9 mouse cellular contexts compared by ENCODE assay signal in the genomic region with DNA sequence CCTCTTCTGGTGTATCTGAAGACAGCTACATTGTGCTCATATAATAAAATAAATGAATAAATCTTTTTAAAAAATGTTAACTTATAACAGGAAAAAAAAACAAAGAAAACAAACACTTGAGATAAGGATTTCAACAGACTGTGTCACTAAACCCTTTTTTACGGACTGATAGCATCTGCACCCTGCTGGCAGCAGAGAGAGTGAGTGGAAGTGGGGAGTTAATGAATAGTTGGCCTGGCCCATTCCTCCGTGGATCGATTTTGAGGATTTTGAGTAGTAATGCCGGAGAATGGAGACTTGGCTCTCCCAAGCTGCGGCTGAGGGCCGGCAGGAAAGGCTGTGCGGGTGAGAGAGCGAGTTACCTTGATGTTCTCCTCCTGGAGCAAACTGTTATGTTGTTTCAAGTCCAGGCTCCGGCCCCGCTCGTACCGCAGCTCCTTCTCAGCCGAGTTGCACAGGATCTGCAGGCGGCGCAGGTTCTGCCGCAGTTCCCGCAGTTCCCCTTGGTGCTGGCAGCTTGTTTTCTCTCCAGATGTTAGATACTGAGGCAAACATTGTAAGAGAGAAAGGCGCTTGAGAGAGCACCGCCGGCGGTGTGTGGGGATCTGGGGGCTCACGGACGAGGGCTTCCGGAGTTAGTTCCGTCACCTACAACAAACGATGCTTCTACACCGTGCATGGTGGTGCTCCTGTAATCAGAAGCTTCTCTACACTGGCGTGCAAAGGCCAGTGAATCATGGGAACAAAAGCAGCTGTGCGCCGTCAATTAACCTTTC. TPM values are rescaled to one million over a fixed set of nuclear protein-coding genes. Genes with fewer than 3 reads are reported as not detected.
DNase-seq lines count a peak whose midpoint lies in the region; ATAC-seq and TF ChIP-seq lines count a peak whose summit lies in the region.
"Had no signal": no experiment of that assay in that cellular context is flagged by ENCODE, and none has a peak within 500 bp of the region (broad histone marks: within the 10 kb centered on the region; RNA-seq: fewer than 3 reads in every experiment).

No protein-coding gene starts in this region.

- TF ChIP-seq CTCF in testis, adult 2 months (IDR thresholded peaks at IDR 0.05; ENCODE audit: control insufficient read depth, insufficient read depth, insufficient replicate concordance, low read depth, low read length), result no peak

- no peaks in the 10 kb centered on the region for H3K4me1 ChIP-seq in embryonic facial prominence, embryonic 12.5 days
- H3K4me1 ChIP-seq in hindbrain, embryonic 16.5 days (ENCODE audit: control insufficient read depth, insufficient read depth, low read depth, low read length), result peaks cover 6% of the 10 kb centered on the region
- no peaks in the 10 kb centered on the region for H3K4me1 ChIP-seq in liver, embryonic 16.5 days (ENCODE audit: control insufficient read depth, low read depth, low read length)
- H3K4me1 ChIP-seq in testis, adult 2 months (ENCODE audit: control insufficient read depth, insufficient read depth, low read length), result peaks cover 4% of the 10 kb centered on the region

- H3K36me3 ChIP-seq in embryonic facial prominence, embryonic 12.5 days, result no peaks in the 10 kb centered on the region
- no peaks in the 10 kb centered on the region for H3K36me3 ChIP-seq in hindbrain, embryonic 16.5 days (ENCODE audit: control insufficient read depth, insufficient read depth, low read length)
- H3K36me3 ChIP-seq in liver, embryonic 16.5 days (ENCODE audit: control insufficient read depth, insufficient read depth), result no peaks in the 10 kb centered on the region
- H3K36me3 ChIP-seq in testis, adult 2 months (ENCODE audit: control insufficient read depth, insufficient read depth, low read length), result no peaks in the 10 kb centered on the region

- no peaks in the 10 kb centered on the region for H3K9me3 ChIP-seq in embryonic facial prominence, embryonic 12.5 days
- no peaks in the 10 kb centered on the region for H3K9me3 ChIP-seq in hindbrain, embryonic 16.5 days (ENCODE audit: control insufficient read depth, low read length)
- H3K9me3 ChIP-seq in liver, embryonic 16.5 days (replicated peaks; ENCODE audit: control insufficient read depth, low read length), result no peaks in the 10 kb centered on the region

- intact Hi-C loops in gastrocnemius, postnatal 14 days (cut with DNase I; ENCODE audit: low total_unique reads), result no loop called here

- peak overlapping the region; percentile 55 for H3K4me2 ChIP-seq in embryonic facial prominence, embryonic 12.5 days (replicated peaks)
- peak overlapping the region; percentile 67 for H3K4me2 ChIP-seq in hindbrain, embryonic 16.5 days (ENCODE audit: low read length)
- H3K4me2 ChIP-seq in liver, embryonic 16.5 days (ENCODE audit: low read depth, low read length), result peak overlapping the region; percentile 66

- DNase-seq in gastrocnemius, postnatal 10 days, result peak; percentile 4
- DNase-seq in gastrocnemius, postnatal 14 days, result no peak
- peak; percentile 4 to 21 for DNase-seq in CD8-positive naive resting alpha-beta T cell, adult 2 months (ENCODE audit: low read depth in 2 of 2, low spot score in 2 of 2)
- DNase-seq in cerebellum, postnatal 4 days (ENCODE audit: low spot score in 2 of 2), result no peak

- peak overlapping the region; percentile 46; the same call in 1 of the 2 replicates for H3K27ac ChIP-seq in embryonic facial prominence, embryonic 12.5 days
- peak overlapping the region; percentile 77 for H3K27ac ChIP-seq in hindbrain, embryonic 16.5 days (ENCODE audit: low read depth, low read length)
- H3K27ac ChIP-seq in liver, embryonic 16.5 days (ENCODE audit: low read length), result no peak overlapping the region
- H3K27ac ChIP-seq in testis, adult 2 months (ENCODE audit: control insufficient read depth, insufficient read depth, low read depth, low read length), result no peak overlapping the region

- 0 out of 2 replicates have a peak, but pooled peaks have one; percentile 52 for ATAC-seq in embryonic facial prominence, embryonic 12.5 days (ENCODE audit: insufficient number of reproducible peaks, insufficient read depth, low FRiP score, low TSS enrichment)
- peak; percentile 89 for ATAC-seq in hindbrain, embryonic 16.5 days
- ATAC-seq in liver, embryonic 16.5 days (ENCODE audit: low read depth), result no peak

- TF ChIP-seq POLR2A in testis, adult 2 months (IDR thresholded peaks at IDR 0.05; ENCODE audit: control insufficient read depth, low read depth, low read length), result no peak

- H3K27me3 ChIP-seq in embryonic facial prominence, embryonic 12.5 days, result no peaks in the 10 kb centered on the region
- no peaks in the 10 kb centered on the region for H3K27me3 ChIP-seq in hindbrain, embryonic 16.5 days (replicated peaks; ENCODE audit: control insufficient read depth, insufficient read depth, low read length)
- H3K27me3 ChIP-seq in liver, embryonic 16.5 days (ENCODE audit: control insufficient read depth, insufficient read depth, low read depth, low read length), result no peaks in the 10 kb centered on the region
- H3K27me3 ChIP-seq in testis, adult 2 months (ENCODE audit: control insufficient read depth, insufficient read depth, low read length), result no peaks in the 10 kb centered on the region

- H3K4me3 ChIP-seq in embryonic facial prominence, embryonic 12.5 days, result peak overlapping the region; percentile 40
- H3K4me3 ChIP-seq in hindbrain, embryonic 16.5 days (ENCODE audit: low read length), result peak overlapping the region; percentile 44
- H3K4me3 ChIP-seq in liver, embryonic 16.5 days (ENCODE audit: low read depth, low read length), result peak overlapping the region; percentile 50
- H3K4me3 ChIP-seq in testis, adult 2 months (ENCODE audit: control insufficient read depth, low read depth, low read length), result peak overlapping the region; percentile 43

- WGBS in embryonic facial prominence, embryonic 12.5 days, result 4% methylated on average over 30 of the region's 30 CpGs
- 8% methylated on average over 30 of the region's 30 CpGs for WGBS in hindbrain, embryonic 16.5 days
- 10% methylated on average over 30 of the region's 30 CpGs for WGBS in liver, embryonic 16.5 days (ENCODE audit: insufficient replicate concordance)

- H3K9ac ChIP-seq in embryonic facial prominence, embryonic 12.5 days, result peak overlapping the region; percentile 42
- H3K9ac ChIP-seq in hindbrain, embryonic 16.5 days (ENCODE audit: low read depth, low read length), result peak overlapping the region; percentile 60
- H3K9ac ChIP-seq in liver, embryonic 16.5 days (ENCODE audit: low read depth, low read length), result peak overlapping the region; percentile 26

RNA-seq across cellular contexts. Expression of a gene that starts 39.0 kb away (rescaled TPM):
- total RNA-seq in gastrocnemius, postnatal 10 days (2021), result 10 to 100 TPM; 15.2 to 15.4 TPM
- 10 to 100 TPM in 1 of 2 experiments, 1 to 10 TPM in 1; 9.9 to 10.4 TPM for total RNA-seq in gastrocnemius, postnatal 14 days (2021)
- polyA plus RNA-seq in embryonic facial prominence, embryonic 12.5 days (2016; fragmentation: Nextera tagmentation; extraction: Ambion mirVana), result 120 and 125 TPM in 2 replicates
- polyA plus RNA-seq in hindbrain, embryonic 16.5 days (2015; fragmentation: Nextera tagmentation; extraction: Ambion mirVana), result 42.4 and 43.4 TPM in 2 replicates
- polyA plus RNA-seq in liver, embryonic 16.5 days (2015; fragmentation: Nextera tagmentation; extraction: Ambion mirVana), result 37.7 and 45.8 TPM in 2 replicates
- polyA plus RNA-seq in testis, adult 2 months (2012; rRNA removed), result 20.1 and 28.9 TPM in 2 replicates

RNA-seq across cellular contexts. Expression of a gene that starts 55.9 kb away (rescaled TPM):
- total RNA-seq in gastrocnemius, postnatal 10 days (2021), result under 1 TPM; 0.21 to 0.56 TPM
- under 1 TPM in 1 of 2 experiments, not detected in 1; 0.33 TPM for total RNA-seq in gastrocnemius, postnatal 14 days (2021)
- polyA plus RNA-seq in embryonic facial prominence, embryonic 12.5 days (2016; fragmentation: Nextera tagmentation; extraction: Ambion mirVana), result 8.3 and 9.5 TPM in 2 replicates
- polyA plus RNA-seq in hindbrain, embryonic 16.5 days (2015; fragmentation: Nextera tagmentation; extraction: Ambion mirVana), result 18.8 and 20.0 TPM in 2 replicates
- polyA plus RNA-seq in liver, embryonic 16.5 days (2015; fragmentation: Nextera tagmentation; extraction: Ambion mirVana), result 0.99 and 1.0 TPM in 2 replicates
- 182 and 206 TPM in 2 replicates for polyA plus RNA-seq in testis, adult 2 months (2012; rRNA removed)
- total RNA-seq: MEL had no signal

Comparison
In these comparisons a context has a peak if more than half of its experiments do, and no peak if none do; other contexts are left out.
1. DNase-seq: peak in gastrocnemius, postnatal 10 days (single experiment) and CD8-positive naive resting alpha-beta T cell, adult 2 months (2 of 2); none in gastrocnemius, postnatal 14 days (single experiment) and cerebellum, postnatal 4 days (0 of 2).
2. H3K27ac ChIP-seq: peak in embryonic facial prominence, embryonic 12.5 days (single experiment) and hindbrain, embryonic 16.5 days (single experiment); none in liver, embryonic 16.5 days (single experiment) and testis, adult 2 months (single experiment).
3. Peak in every context shown above with its lines, with median percentiles within 50 percentile points of each other: H3K4me2 ChIP-seq, H3K4me3 ChIP-seq and H3K9ac ChIP-seq.